Mouse (Mus musculus) G1E-ER4 (cell line): ENCODE results near the gene Fam196a. TPM values are rescaled to one million over a fixed set of nuclear protein-coding genes. Genes with fewer than 3 reads are reported as not detected.

ENCODE experiments used
- GATA1 ChIP-seq: IDR thresholded peaks from one replicate; pipeline ENCODE4 v1.8.0; 2012; ENCODE audit warnings: low read length, inconsistent platforms
- polyA plus RNA-seq: library from polyadenylated mRNA; stranded (reverse); fragments of >175 nt; gene quantifications from 2 replicates; pipeline ENCODE4 v1.2.3, GENCODE M21; 2012

Gene Fam196a
- polyA plus RNA-seq, 1 experiment, result not detected

- TF ChIP-seq GATA1, result no peak
These were observed 59.2 kb downstream of the Fam196a start for GRCm38 (mm10) chr7:134878985-134879384.

GRCm38 (mm10) chr7:134872981-134873380, 65.2 kb downstream of the Fam196a start:
- TF ChIP-seq GATA1, result no peak

GRCm38 (mm10) chr7:134872511-134872910, 65.7 kb downstream of the Fam196a start:
- TF ChIP-seq GATA1, result no peak

- TF ChIP-seq GATA1, result no peak
These were observed 74.1 kb downstream of the Fam196a start for GRCm38 (mm10) chr7:134864175-134864574.

- no peak for TF ChIP-seq GATA1
These were observed 76.2 kb downstream of the Fam196a start for GRCm38 (mm10) chr7:134862000-134862399.

GRCm38 (mm10) chr7:134842751-134843150, 95.5 kb downstream of the Fam196a start:
- TF ChIP-seq GATA1, result no peak

GRCm38 (mm10) chr7:134840066-134840465, 98.2 kb downstream of the Fam196a start:
- no peak for TF ChIP-seq GATA1
